Mouse (Mus musculus): ENCODE measurements around the gene Stat5b. TPM values are rescaled to one million over a fixed set of nuclear protein-coding genes. Genes with fewer than 3 reads are reported as not detected.

Stat5b gene
- polyA plus RNA-seq (2015; fragmentation: Nextera tagmentation; extraction: Ambion mirVana), result 20.6 and 22.5 TPM in 2 replicates

DNA sequence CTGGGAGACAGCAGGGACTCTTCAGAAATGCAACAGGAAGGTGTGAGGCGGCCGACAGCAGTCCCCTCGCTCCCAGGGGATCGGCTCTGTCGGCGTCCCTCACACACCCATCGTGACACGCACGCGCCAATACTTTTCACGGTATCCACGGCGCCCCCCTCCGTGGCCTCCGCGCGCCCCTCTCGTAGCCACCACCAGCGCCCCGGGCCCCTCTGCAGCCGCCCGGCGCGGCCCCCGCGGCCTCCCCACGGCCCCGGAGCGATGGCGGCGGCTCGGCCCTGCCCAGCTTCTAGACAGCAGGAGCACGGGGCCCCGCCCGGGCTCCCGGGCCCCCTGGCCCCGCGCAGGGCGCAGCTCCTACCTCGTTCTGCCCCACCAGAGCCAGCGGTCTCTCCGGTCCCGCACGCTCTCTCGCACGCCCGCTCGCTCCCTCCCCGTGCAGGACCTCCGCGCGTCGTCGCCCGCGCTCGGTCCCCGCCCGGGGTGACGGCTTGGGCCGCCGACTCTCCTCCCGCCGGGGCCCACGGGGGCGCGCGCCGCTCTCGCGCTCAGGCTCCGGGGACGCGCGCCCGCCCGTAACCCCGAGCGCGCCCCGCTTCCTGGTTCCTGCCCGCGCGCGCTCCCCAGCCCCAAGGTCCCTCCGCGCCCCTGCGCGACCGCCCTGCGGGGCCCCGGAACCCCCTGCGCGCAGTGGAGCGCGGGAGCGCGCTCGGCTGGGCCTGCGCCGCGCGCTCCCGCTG, at the start of gene Stat5b:
Gene Stat5b (minus strand): TSS at position 687 of the 740 bp plus-strand sequence.
- WGBS (ENCODE audit: insufficient replicate concordance), result 1% methylated on average over 96 of the region's 104 CpGs
- H3K4me1 ChIP-seq (replicated peaks), result peaks cover 62% of the 10 kb centered on the region
- peak; percentile 84 for ATAC-seq (ENCODE audit: insufficient read depth)
- H3K36me3 ChIP-seq (replicated peaks), result no peaks in the 10 kb centered on the region
- H3K27ac ChIP-seq (replicated peaks), result peak within 1 kb of the TSS; percentile 88
- peaks cover 40% of the 10 kb centered on the region for H3K27me3 ChIP-seq
- H3K4me3 ChIP-seq (replicated peaks), result peak within 1 kb of the TSS; percentile 87
- peak within 1 kb of the TSS; percentile 88 for H3K9ac ChIP-seq
- peak within 1 kb of the TSS; percentile 93 for H3K4me2 ChIP-seq
- no peaks in the 10 kb centered on the region for H3K9me3 ChIP-seq (replicated peaks)

DNA sequence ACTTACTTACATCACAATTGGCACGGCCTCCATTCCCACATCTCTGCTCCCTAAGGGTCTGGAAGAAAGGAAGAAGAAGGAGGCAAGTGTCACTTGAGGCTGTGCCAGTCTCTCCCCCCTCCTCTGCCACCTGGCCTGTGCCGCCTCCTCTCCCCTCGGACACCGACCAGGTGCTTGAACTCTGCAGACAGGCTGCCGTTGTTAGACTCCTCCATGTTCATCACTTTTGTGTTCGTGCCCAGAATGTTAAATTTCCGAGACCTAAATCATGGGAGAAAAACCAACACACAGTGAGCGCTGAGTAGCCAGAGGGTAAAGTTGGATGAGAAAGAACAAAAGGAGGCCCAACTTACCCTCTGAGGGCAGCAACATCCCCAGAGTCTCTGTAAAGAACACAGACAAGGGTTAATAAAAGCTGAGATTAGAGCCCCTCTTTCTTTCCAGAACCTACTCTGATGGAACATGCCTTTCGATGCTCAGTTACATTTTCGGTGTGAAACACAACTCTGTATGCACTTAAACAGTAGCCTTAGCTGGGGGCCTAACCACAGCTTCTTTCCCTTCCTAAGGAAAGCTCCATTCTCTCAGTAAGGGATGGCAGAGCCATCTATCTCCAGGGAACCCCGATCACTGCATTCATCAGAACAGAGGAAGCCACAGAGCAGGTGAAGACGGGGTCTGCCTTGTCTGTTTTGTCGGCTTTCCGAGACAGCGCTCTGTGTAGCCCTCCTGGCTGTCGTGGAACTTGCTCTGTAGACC, 48.1 kb upstream of the Stat5b start:
- WGBS (ENCODE audit: insufficient replicate concordance), result 81% methylated on average over 16 of the region's 16 CpGs
- H3K36me3 ChIP-seq (replicated peaks), result peaks cover 86% of the 10 kb centered on the region
- no peak overlapping the region for H3K27ac ChIP-seq (replicated peaks)
- no peak overlapping the region for H3K4me2 ChIP-seq
- H3K9ac ChIP-seq, result no peak overlapping the region
- H3K4me3 ChIP-seq (replicated peaks), result no peak overlapping the region
- H3K9me3 ChIP-seq (replicated peaks), result no peaks in the 10 kb centered on the region
- no peaks in the 10 kb centered on the region for H3K27me3 ChIP-seq
- ATAC-seq (ENCODE audit: insufficient read depth), result no peak
- H3K4me1 ChIP-seq (replicated peaks), result peaks cover 10% of the 10 kb centered on the region

DNA sequence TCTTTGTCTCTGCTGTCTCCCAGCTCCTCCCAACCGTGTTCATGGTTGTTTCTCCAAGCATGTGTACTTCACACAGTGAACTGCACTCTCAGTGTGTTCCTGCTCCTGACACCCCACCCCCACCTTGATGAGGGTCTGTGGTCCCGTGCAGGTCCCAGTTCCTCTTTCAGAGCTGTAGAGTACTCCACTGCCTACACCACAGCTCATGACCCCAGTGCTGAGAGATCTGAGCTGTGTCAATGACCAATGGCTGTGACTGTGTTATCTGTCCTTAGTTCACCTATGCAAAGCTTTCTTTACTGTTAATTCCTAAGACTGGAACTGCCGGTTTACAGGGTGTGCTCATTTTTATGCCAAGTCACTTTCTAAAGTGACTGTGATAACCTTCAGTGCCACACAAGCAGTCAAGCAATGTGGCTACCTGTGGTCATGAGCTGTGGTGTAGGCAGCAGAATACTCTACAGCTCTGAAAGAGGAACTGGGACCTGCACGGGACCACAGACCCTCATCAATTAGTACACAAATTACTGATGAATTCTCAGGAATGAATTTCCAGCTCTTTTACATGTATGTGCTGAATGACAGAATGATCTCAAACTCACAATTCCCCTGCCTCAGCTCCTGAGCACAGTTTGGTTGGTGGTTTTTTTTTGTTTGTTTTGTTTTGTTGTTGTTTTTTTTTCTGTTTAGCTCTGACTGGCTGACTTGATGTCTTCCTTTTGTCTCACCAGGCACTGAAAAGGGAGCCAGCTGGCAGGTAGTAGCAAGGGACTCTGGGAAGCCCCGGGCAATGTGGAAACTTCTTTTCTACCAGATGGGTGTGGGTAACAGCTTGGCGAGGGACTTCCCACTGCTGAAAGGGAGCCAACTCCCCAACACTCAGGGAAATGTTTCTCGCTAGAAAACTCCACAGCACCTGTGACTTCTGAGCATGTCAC, 47.0 kb upstream of the Stat5b start:
- WGBS (ENCODE audit: insufficient replicate concordance), result 67% methylated on average over 7 of the region's 7 CpGs
- Histone ChIP-seq H3K9me3 (replicated peaks) (no peaks in the 10 kb centered on the region), H3K27me3 (no peaks in the 10 kb centered on the region), H3K36me3 (replicated peaks) (peaks cover 85% of the 10 kb centered on the region), H3K27ac (replicated peaks) (no peak overlapping the region), H3K4me3 (replicated peaks) (no peak overlapping the region), H3K4me2 (no peak overlapping the region), H3K9ac (no peak overlapping the region), H3K4me1 (replicated peaks) (peaks cover 19% of the 10 kb centered on the region)
- ATAC-seq (ENCODE audit: insufficient read depth), result no peak

DNA sequence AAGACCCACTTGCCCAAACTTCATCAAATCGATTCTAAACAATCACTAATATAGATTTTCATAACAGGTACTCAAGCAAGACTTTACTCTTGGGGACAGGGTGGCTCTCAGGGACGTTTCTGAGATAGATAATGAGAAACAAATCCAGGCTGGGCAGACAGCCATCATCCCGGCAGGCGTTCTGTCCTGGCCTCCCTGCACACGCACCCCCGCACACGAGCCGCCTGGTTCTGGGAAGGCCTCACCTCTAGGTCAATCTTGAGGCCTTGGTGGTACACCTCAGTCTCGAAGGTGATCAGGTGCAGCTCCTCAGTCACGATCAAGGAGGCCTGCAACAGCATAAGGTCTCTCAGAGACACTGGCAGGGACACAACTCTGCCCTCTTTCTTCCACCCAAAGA, 45.6 kb upstream of the Stat5b start:
- Histone ChIP-seq H3K36me3 (replicated peaks) (peaks cover 77% of the 10 kb centered on the region), H3K9me3 (replicated peaks) (no peaks in the 10 kb centered on the region), H3K4me2 (no peak overlapping the region), H3K4me3 (replicated peaks) (no peak overlapping the region), H3K9ac (no peak overlapping the region), H3K27ac (replicated peaks) (no peak overlapping the region), H3K27me3 (no peaks in the 10 kb centered on the region), H3K4me1 (replicated peaks) (peaks cover 34% of the 10 kb centered on the region)
- WGBS (ENCODE audit: insufficient replicate concordance), result 74% methylated on average over 10 of the region's 10 CpGs
- ATAC-seq (ENCODE audit: insufficient read depth), result no peak

DNA sequence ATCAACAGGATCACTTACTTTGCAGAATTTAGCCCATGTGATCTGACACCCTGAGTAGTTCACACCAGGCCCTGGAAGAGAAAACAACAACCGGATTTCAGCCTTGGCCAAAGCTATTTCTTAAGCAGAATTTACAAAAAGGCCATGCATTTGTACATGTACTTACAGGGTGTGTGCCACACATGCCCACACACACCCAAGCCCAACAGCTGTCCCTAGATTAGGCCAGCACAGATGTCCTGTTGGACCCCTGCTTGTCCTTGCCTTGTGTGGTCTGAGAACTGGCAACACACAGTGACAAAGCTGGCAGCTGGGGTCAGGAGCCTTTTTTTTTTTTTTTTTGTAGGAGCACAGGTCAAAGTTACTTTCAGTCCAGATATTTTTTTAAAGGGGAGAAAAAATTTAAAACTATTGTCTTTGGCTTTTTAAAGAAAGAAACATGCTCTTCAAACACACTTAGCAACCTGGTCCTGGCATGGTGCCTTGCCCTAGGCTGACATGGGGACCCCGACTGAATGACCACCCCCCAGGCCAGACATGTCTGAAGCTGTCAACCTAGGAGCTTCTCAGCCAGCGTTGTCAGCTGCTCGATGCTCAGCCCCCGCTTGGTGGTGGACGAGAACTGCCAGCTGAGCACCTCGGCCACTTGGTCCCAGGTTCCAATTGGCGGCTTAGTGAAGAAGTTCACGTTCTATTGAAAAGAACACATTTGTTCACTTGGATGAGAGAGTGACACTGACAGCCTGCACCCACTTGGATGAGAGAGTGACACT, 43.8 kb upstream of the Stat5b start:
- H3K27ac ChIP-seq (replicated peaks), result no peak overlapping the region
- ATAC-seq (ENCODE audit: insufficient read depth), result no peak
- H3K9ac ChIP-seq, result no peak overlapping the region
- 73% methylated on average over 9 of the region's 9 CpGs for WGBS (ENCODE audit: insufficient replicate concordance)
- no peaks in the 10 kb centered on the region for H3K9me3 ChIP-seq (replicated peaks)
- no peak overlapping the region for H3K4me2 ChIP-seq
- H3K36me3 ChIP-seq (replicated peaks), result peaks cover 77% of the 10 kb centered on the region
- H3K4me3 ChIP-seq (replicated peaks), result no peak overlapping the region
- H3K27me3 ChIP-seq, result no peaks in the 10 kb centered on the region
- H3K4me1 ChIP-seq (replicated peaks), result peaks cover 50% of the 10 kb centered on the region

DNA sequence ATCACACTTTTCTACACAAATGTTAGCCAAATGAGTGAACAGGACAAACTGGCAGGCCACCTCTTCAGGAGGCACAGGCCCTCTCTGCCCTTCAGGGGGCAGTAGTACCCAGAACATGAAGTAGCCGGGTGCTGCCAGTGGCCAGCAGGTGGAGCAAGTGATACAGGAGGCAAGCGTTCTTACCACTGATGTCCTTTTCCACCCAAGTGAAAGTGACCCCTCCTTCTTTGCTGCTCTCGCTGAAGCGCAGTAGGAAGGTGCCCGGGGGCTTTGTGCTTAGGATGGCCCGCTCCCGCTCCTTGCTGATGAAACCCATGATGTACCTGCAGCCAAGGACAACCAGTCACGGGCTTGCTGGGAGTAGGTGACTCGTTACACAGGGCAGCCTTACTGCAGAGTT, 43.0 kb upstream of the Stat5b start:
- Histone ChIP-seq H3K4me3 (replicated peaks) (no peak overlapping the region), H3K27me3 (no peaks in the 10 kb centered on the region), H3K9me3 (replicated peaks) (no peaks in the 10 kb centered on the region), H3K4me1 (replicated peaks) (peaks cover 58% of the 10 kb centered on the region), H3K4me2 (peak overlapping the region; percentile 47; the same call in 1 of the 2 replicates), H3K9ac (0 out of 2 replicates have a peak overlapping the region, but pooled peaks have one; percentile 15), H3K36me3 (replicated peaks) (peaks cover 77% of the 10 kb centered on the region), H3K27ac (replicated peaks) (no peak overlapping the region; the same call in 1 of the 2 replicates)
- peak; percentile 33 for ATAC-seq (ENCODE audit: insufficient read depth)
- WGBS (ENCODE audit: insufficient replicate concordance), result 13% methylated on average over 9 of the region's 9 CpGs

DNA sequence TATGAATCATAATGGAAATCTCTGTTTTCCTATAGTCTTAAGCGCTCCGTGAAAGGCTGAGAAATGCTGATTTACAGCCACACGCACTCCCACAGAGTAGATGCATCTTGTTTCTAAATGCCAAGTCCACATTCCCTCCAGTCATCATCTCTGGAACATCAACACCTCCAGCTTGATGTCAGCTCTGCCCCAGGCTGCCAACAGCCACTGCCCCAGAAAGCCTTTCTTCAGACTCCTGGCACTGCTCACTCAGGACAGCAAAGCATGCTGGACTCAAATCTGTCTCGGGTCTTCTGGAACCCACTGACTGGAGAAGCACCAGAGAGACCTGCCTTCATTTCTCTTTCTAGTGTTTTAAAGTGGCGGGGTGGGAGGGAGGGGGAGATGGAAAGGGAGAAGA, 41.9 kb upstream of the Stat5b start:
- H3K9ac ChIP-seq, result no peak overlapping the region
- 64% methylated on average over 5 of the region's 5 CpGs for WGBS (ENCODE audit: insufficient replicate concordance)
- peak overlapping the region; percentile 77 for H3K27ac ChIP-seq (replicated peaks)
- no peaks in the 10 kb centered on the region for H3K9me3 ChIP-seq (replicated peaks)
- H3K4me1 ChIP-seq (replicated peaks), result peaks cover 69% of the 10 kb centered on the region
- no peak overlapping the region for H3K4me2 ChIP-seq
- no peak overlapping the region for H3K4me3 ChIP-seq (replicated peaks)
- ATAC-seq (ENCODE audit: insufficient read depth), result no peak
- H3K36me3 ChIP-seq (replicated peaks), result peaks cover 70% of the 10 kb centered on the region
- H3K27me3 ChIP-seq, result no peaks in the 10 kb centered on the region

DNA sequence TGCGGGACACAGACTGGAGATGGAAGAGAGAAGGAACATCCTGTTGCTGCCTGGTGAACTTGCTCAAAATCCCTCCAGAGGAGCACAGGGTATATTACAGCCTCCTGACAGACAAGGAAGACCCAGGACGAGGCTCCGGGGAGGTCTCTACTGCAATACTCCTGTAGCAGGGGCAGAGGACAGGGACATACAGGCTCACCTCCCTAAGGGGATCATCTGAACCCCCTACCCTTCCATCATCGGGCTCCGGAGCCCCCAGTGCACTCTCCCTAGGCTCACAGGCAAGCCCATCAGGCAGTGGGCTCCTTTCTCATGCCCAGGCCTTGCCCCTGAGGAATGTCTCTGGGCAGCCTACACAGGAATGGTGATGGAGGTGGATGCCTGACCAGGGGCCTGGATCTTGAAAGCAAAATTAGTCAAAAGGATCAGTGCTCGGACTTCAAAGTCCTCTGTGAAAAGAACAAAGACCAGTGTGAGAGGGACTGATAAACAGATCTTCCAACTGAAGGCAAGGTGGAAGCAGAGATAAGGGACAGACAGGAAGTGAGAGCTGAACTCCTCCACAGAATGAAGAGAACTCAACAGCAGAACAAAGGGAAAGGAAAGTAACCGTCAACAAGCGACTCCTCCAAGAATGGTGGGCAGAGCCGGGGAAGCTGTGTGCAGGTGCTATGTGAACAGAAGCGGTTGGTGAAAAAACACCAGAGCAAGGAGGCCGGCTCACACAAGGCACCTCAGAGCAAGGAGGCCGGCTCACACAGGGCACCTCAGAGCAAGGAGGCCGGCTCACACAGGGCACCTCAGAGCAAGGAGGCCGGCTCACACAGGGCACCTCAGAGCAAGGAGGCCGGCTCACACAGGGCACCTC, 41.0 kb upstream of the Stat5b start:
- Histone ChIP-seq H3K9me3 (replicated peaks) (no peaks in the 10 kb centered on the region), H3K9ac (peak overlapping the region; percentile 36; the same call in 1 of the 2 replicates), H3K36me3 (replicated peaks) (peaks cover 65% of the 10 kb centered on the region), H3K4me3 (replicated peaks) (peak overlapping the region; percentile 14; the same call in 1 of the 2 replicates), H3K27me3 (no peaks in the 10 kb centered on the region), H3K27ac (replicated peaks) (peak overlapping the region; percentile 77), H3K4me2 (peak overlapping the region; percentile 62), H3K4me1 (replicated peaks) (peaks cover 78% of the 10 kb centered on the region)
- ATAC-seq (ENCODE audit: insufficient read depth), result peak; percentile 80
- WGBS (ENCODE audit: insufficient replicate concordance), result 21% methylated on average over 15 of the region's 15 CpGs

DNA sequence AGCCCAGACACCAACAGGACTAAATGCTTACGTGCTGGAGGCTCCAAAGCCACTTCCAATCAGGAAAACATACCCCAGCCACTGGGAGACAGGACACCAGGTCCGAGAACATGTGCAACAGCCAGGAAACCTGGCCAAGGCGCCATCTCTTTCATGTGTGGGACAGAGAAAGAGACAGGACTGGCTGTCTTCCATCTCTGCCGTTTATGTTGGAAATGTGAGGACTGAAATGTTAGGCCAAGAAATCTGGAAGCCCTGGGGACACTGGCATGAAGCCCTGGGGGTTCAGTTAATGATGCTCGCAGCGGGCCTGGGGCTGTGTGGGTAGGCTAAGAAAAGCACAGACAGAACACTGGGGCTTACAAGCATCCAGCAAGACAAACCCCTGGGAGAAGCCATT, 40.0 kb upstream of the Stat5b start:
- 80% methylated on average over 6 of the region's 6 CpGs for WGBS (ENCODE audit: insufficient replicate concordance)
- Histone ChIP-seq H3K9me3 (replicated peaks) (no peaks in the 10 kb centered on the region), H3K4me3 (replicated peaks) (no peak overlapping the region), H3K4me1 (replicated peaks) (peaks cover 88% of the 10 kb centered on the region), H3K36me3 (replicated peaks) (peaks cover 56% of the 10 kb centered on the region), H3K27me3 (no peaks in the 10 kb centered on the region), H3K9ac (no peak overlapping the region), H3K27ac (replicated peaks) (peak overlapping the region; percentile 77; the same call in 1 of the 2 replicates), H3K4me2 (no peak overlapping the region)
- ATAC-seq (ENCODE audit: insufficient read depth), result no peak
